In the genomic region with DNA sequence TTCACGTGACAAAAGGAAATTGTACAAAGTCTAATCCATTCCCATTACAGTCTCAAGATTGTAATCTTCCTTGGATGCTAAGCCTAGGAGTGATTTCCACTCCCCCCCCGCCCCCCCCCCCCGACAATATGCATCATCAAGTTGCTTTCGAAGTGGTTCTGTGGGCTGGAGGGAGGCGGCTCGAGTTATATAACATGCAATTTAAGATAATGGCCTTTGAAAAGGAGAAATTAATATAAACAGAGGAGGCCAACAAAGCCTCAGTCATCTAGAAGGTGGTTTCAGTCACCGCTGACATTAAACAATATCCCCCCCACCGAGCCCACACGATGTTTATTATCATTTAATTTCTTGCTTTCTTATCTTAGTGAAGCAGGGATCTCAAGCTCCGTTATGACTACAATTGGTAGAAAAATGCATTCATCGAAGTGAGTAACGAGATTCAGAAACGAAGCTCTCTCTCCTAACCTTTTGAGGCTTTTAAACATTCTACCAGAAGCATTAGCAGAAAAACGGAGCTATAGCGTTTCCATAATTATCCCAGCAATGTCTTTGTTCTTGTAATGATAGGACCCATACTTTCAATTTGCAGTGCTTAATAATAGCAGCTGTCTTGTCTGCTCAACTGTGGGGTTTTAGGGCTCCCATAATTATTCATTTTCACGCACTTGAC, we compare ENCODE assay signal across 8 mouse cellular contexts.
A peak's percentile ranks its signal among the peaks of the same experiment; 100 is the strongest.
DNase-seq lines count a peak whose midpoint lies in the region; ATAC-seq and TF ChIP-seq lines count a peak whose summit lies in the region.
"Had no signal": no experiment of that assay in that cellular context is flagged by ENCODE, and none has a peak within 500 bp of the region (broad histone marks: within the 10 kb centered on the region; RNA-seq: fewer than 3 reads in every experiment).

No protein-coding gene starts in this region.

- TF ChIP-seq EP300 in lung, postnatal 0 days (IDR thresholded peaks at IDR 0.05): no peak

- no peaks in the 10 kb centered on the region for H3K36me3 ChIP-seq in lung, postnatal 0 days (ENCODE audit: insufficient read depth, low read length)
- no peaks in the 10 kb centered on the region for H3K36me3 ChIP-seq in embryonic facial prominence, embryonic 14.5 days (ENCODE audit: control insufficient read depth, insufficient read depth, low read length)
- no peaks in the 10 kb centered on the region for H3K36me3 ChIP-seq in limb, embryonic 14.5 days (ENCODE audit: control insufficient read depth, insufficient read depth, low read length)

- no peak for TF ChIP-seq POLR2A in limb, embryonic 14.5 days (IDR thresholded peaks at IDR 0.05; ENCODE audit: borderline replicate concordance, extremely low read depth, insufficient read depth, insufficient read length)

- no peak for DNase-seq in lung, postnatal 0 days (ENCODE audit: low spot score)
- DNase-seq in lung, postnatal 4 days: no peak
- peak; percentile 23 for DNase-seq in embryonic facial prominence, embryonic 14.5 days (ENCODE audit: low spot score)
- no peak for DNase-seq in limb, embryonic 14.5 days (ENCODE audit: low spot score)
- peak; percentile 35 for DNase-seq in telencephalon, adult 2 months (ENCODE audit: low read depth, low spot score)
- DNase-seq in thymus, postnatal 10 days (ENCODE audit: low spot score in 2 of 2): no peak
- DNase-seq in gastrocnemius, adult 8-10 months (ENCODE audit: low spot score in 2 of 2): no peak

- no peaks in the 10 kb centered on the region for H3K27me3 ChIP-seq in lung, postnatal 0 days (replicated peaks; ENCODE audit: insufficient read depth, low read length)
- no peaks in the 10 kb centered on the region for H3K27me3 ChIP-seq in embryonic facial prominence, embryonic 14.5 days (replicated peaks; ENCODE audit: control insufficient read depth, insufficient read depth, low read length)
- H3K27me3 ChIP-seq in limb, embryonic 14.5 days (ENCODE audit: control insufficient read depth, insufficient read depth, low read length): no peaks in the 10 kb centered on the region

- WGBS in lung, postnatal 0 days: 32% methylated on average over 16 of the region's 16 CpGs
- 21% methylated on average over 16 of the region's 16 CpGs for WGBS in embryonic facial prominence, embryonic 14.5 days
- 28% methylated on average over 16 of the region's 16 CpGs for WGBS in limb, embryonic 14.5 days

- H3K4me3 ChIP-seq in lung, postnatal 0 days (ENCODE audit: low read depth, low read length): peak overlapping the region; percentile 6; the same call in 1 of the 2 replicates
- peak overlapping the region; percentile 16 for H3K4me3 ChIP-seq in embryonic facial prominence, embryonic 14.5 days (ENCODE audit: low read depth, low read length)
- no peak overlapping the region for H3K4me3 ChIP-seq in limb, embryonic 14.5 days (replicated peaks; ENCODE audit: low read length)
- H3K4me3 ChIP-seq: erythroblast, embryonic 14.5 days had no signal

- no peak overlapping the region for H3K9ac ChIP-seq in lung, postnatal 0 days (replicated peaks; ENCODE audit: low read depth)
- peak overlapping the region; percentile 15; the same call in 1 of the 2 replicates for H3K9ac ChIP-seq in embryonic facial prominence, embryonic 14.5 days (ENCODE audit: low read depth, low read length)
- 0 out of 2 replicates have a peak overlapping the region, but pooled peaks have one; percentile 3 for H3K9ac ChIP-seq in limb, embryonic 14.5 days (ENCODE audit: low read depth, low read length, severe bottlenecking)

- H3K9me3 ChIP-seq in lung, postnatal 0 days (ENCODE audit: low read length): no peaks in the 10 kb centered on the region
- no peaks in the 10 kb centered on the region for H3K9me3 ChIP-seq in embryonic facial prominence, embryonic 14.5 days (ENCODE audit: control insufficient read depth, low read length)
- no peaks in the 10 kb centered on the region for H3K9me3 ChIP-seq in limb, embryonic 14.5 days (ENCODE audit: control insufficient read depth, low read length)

- no peak for TF ChIP-seq CTCF in lung, postnatal 0 days (IDR thresholded peaks at IDR 0.05)

- no peak overlapping the region for H3K27ac ChIP-seq in lung, postnatal 0 days (ENCODE audit: low read length)
- peak overlapping the region; percentile 2; the same call in 1 of the 2 replicates for H3K27ac ChIP-seq in embryonic facial prominence, embryonic 14.5 days (replicated peaks; ENCODE audit: low read depth, low read length)
- no peak overlapping the region for H3K27ac ChIP-seq in limb, embryonic 14.5 days (replicated peaks; ENCODE audit: low read depth, low read length)

- peak overlapping the region; percentile 40 for H3K4me2 ChIP-seq in lung, postnatal 0 days (replicated peaks; ENCODE audit: low read depth, low read length)
- peak overlapping the region; percentile 47 for H3K4me2 ChIP-seq in embryonic facial prominence, embryonic 14.5 days (ENCODE audit: low read depth, low read length)
- H3K4me2 ChIP-seq in limb, embryonic 14.5 days (replicated peaks; ENCODE audit: low read depth, low read length, severe bottlenecking): peak overlapping the region; percentile 9; the same call in 1 of the 2 replicates

- no peaks in the 10 kb centered on the region for H3K4me1 ChIP-seq in lung, postnatal 0 days (ENCODE audit: insufficient read depth, low read depth, low read length)
- peaks cover 15% of the 10 kb centered on the region for H3K4me1 ChIP-seq in embryonic facial prominence, embryonic 14.5 days (ENCODE audit: control insufficient read depth, insufficient read depth, low read length)
- peaks cover 19% of the 10 kb centered on the region for H3K4me1 ChIP-seq in limb, embryonic 14.5 days (ENCODE audit: control insufficient read depth, insufficient read depth, low read length)

- ATAC-seq in lung, postnatal 0 days: no peak
- ATAC-seq in embryonic facial prominence, embryonic 14.5 days (ENCODE audit: low read depth): peak; percentile 75
- no peak for ATAC-seq in limb, embryonic 14.5 days (ENCODE audit: low FRiP score, low read depth)

Comparison
In these comparisons a context has a peak if more than half of its experiments do, and no peak if none do; other contexts are left out.
1. DNase-seq: peak in embryonic facial prominence, embryonic 14.5 days (single experiment) and telencephalon, adult 2 months (single experiment); none in lung, postnatal 0 days (single experiment), lung, postnatal 4 days (0 of 2), limb, embryonic 14.5 days (single experiment), thymus, postnatal 10 days (0 of 2) and gastrocnemius, adult 8-10 months (0 of 2).
2. Peak in every context shown above with its lines, with median percentiles within 50 percentile points of each other: H3K4me2 ChIP-seq.